Mouse (Mus musculus): ENCODE measurements around the gene Ndufs6. TPM values are rescaled to one million over a fixed set of nuclear protein-coding genes. Genes with fewer than 3 reads are reported as not detected.

The Ndufs6 gene
- total and polyA plus RNA-seq, 2 experiments = 115 to 252 TPM

DNA sequence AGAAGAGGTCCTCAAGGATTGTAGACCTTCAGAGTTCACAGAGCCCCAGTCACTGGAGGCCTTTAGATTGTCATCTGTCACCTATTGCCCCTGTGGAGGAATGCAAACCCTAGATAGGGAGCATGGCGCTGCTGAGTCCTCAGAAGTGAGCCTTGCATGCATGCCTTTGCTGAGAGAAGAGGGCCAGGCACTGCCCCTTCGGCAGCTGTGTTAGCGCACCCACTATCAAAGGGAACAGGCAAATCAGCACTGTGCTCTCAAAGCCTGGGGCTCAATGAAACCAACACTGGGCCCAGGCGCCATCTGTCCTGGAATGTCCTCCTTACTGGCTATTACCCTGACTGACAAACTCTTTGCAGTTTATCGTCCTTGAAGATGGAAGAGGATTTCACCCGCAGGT, 23.6 kb downstream of the Ndufs6 start:
- H3K79me2 ChIP-seq (ENCODE audit: control insufficient read depth, insufficient read depth, low read length) = no peaks in the 10 kb centered on the region
- TF ChIP-seq POLR2A (IDR thresholded peaks at IDR 0.05; ENCODE audit: extremely low read depth, insufficient read depth, low read length) (no peak), CTCF (IDR thresholded peaks at IDR 0.05; ENCODE audit: low read depth, low read length) (no peak)
- no peak for DNase-seq (ENCODE audit: extremely low read depth, low read depth, low spot score)
- no peak overlapping the region for H3K27ac ChIP-seq (replicated peaks; ENCODE audit: insufficient read depth, low read depth, low read length)
- WGBS = 81% methylated on average over 6 of the region's 6 CpGs
- no peak overlapping the region for H3K4me3 ChIP-seq (ENCODE audit: insufficient read depth, low read depth, low read length)
- H3K27me3 ChIP-seq (ENCODE audit: control insufficient read depth, insufficient read depth, low read length) = no peaks in the 10 kb centered on the region
- no peaks in the 10 kb centered on the region for H3K4me1 ChIP-seq (ENCODE audit: control insufficient read depth, insufficient read depth, low read length)
- H3K36me3 ChIP-seq (ENCODE audit: control insufficient read depth, insufficient read depth, low read length) = no peaks in the 10 kb centered on the region
- no peak overlapping the region for H3K9ac ChIP-seq (ENCODE audit: low read depth, low read length)

DNA sequence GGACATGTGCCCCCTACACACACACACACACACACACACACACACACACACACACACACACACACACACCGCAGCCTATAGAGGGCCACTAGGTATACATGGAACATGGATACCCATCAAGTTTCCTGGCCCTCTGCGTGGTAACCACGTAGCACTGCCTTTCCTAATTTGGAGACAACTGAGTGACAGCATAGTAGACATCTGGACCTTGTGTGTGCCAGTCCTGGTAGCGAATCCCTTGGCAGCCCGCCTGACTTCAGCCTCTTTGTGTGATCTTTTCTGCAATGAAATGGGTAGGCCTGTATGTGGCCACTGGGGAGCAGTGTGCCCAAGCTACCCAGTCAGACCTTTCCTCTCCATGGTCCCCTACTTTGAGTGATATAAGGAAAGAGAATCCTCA, 29.0 kb downstream of the Ndufs6 start:
- H3K4me1 ChIP-seq (ENCODE audit: control insufficient read depth, insufficient read depth, low read length) = no peaks in the 10 kb centered on the region
- H3K4me3 ChIP-seq (ENCODE audit: insufficient read depth, low read depth, low read length) = no peak overlapping the region
- H3K27me3 ChIP-seq (ENCODE audit: control insufficient read depth, insufficient read depth, low read length) = no peaks in the 10 kb centered on the region
- WGBS = 92% methylated on average over 5 of the region's 5 CpGs
- H3K36me3 ChIP-seq (ENCODE audit: control insufficient read depth, insufficient read depth, low read length) = no peaks in the 10 kb centered on the region
- no peak for TF ChIP-seq CTCF (IDR thresholded peaks at IDR 0.05; ENCODE audit: low read depth, low read length)
- no peak for TF ChIP-seq POLR2A (IDR thresholded peaks at IDR 0.05; ENCODE audit: extremely low read depth, insufficient read depth, low read length)
- no peak overlapping the region for H3K9ac ChIP-seq (ENCODE audit: low read depth, low read length)
- H3K27ac ChIP-seq (replicated peaks; ENCODE audit: insufficient read depth, low read depth, low read length) = no peak overlapping the region
- H3K79me2 ChIP-seq (ENCODE audit: control insufficient read depth, insufficient read depth, low read length) = no peaks in the 10 kb centered on the region
- no peak for DNase-seq (ENCODE audit: extremely low read depth, low read depth, low spot score)

DNA sequence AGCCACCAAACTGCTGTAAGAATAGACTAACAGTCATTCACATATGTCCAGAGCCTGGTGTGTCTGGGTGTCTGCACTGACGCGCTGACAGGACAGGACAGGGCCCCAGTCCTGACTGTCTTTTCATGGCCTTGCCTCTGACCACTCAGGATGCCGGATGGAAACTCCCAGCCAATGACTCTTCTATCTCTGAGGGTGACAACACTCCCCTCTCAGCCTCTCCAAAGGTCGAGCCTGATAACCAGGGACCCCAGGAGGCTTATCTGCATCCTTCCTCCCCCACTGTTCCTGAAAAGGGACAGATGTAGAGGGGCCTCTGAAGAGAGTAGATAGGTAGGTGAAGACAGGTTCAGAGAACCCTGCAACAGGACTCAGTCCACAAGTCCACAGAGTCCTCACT, 29.6 kb downstream of the Ndufs6 start:
- TF ChIP-seq CTCF (IDR thresholded peaks at IDR 0.05; ENCODE audit: low read depth, low read length) (no peak), POLR2A (IDR thresholded peaks at IDR 0.05; ENCODE audit: extremely low read depth, insufficient read depth, low read length) (no peak)
- Histone ChIP-seq H3K4me3 (ENCODE audit: insufficient read depth, low read depth, low read length) (no peak overlapping the region), H3K9ac (ENCODE audit: low read depth, low read length) (no peak overlapping the region), H3K36me3 (ENCODE audit: control insufficient read depth, insufficient read depth, low read length) (no peaks in the 10 kb centered on the region), H3K27ac (replicated peaks; ENCODE audit: insufficient read depth, low read depth, low read length) (no peak overlapping the region), H3K27me3 (ENCODE audit: control insufficient read depth, insufficient read depth, low read length) (no peaks in the 10 kb centered on the region), H3K4me1 (ENCODE audit: control insufficient read depth, insufficient read depth, low read length) (no peaks in the 10 kb centered on the region), H3K79me2 (ENCODE audit: control insufficient read depth, insufficient read depth, low read length) (no peaks in the 10 kb centered on the region)
- 65% methylated on average over 4 of the region's 4 CpGs for WGBS
- DNase-seq (ENCODE audit: extremely low read depth, low read depth, low spot score) = no peak

DNA sequence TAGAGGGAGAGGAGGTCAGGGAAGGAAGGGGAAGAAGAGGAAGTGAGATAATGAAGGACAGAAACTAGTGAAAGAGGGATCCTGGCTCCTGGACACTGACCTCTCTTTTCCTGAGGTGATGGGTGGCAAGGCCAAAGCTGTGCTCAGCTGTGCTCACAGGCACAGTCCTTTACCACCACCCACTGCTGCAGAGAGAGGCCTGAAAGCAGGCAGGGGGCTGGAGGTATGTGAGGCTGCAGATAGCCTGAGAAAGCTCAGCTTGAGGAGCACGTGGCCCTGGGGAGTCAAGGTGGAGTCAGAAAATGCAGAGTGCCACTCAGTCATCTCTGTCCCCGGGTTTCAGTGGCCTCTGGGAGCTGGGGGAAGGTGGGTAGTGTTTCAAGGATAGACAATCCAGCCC, 37.2 kb downstream of the Ndufs6 start:
- Histone ChIP-seq H3K36me3 (ENCODE audit: control insufficient read depth, insufficient read depth, low read length) (no peaks in the 10 kb centered on the region), H3K79me2 (ENCODE audit: control insufficient read depth, insufficient read depth, low read length) (no peaks in the 10 kb centered on the region), H3K4me1 (ENCODE audit: control insufficient read depth, insufficient read depth, low read length) (no peaks in the 10 kb centered on the region), H3K4me3 (ENCODE audit: insufficient read depth, low read depth, low read length) (no peak overlapping the region), H3K27ac (replicated peaks; ENCODE audit: insufficient read depth, low read depth, low read length) (no peak overlapping the region), H3K9ac (ENCODE audit: low read depth, low read length) (no peak overlapping the region), H3K27me3 (ENCODE audit: control insufficient read depth, insufficient read depth, low read length) (no peaks in the 10 kb centered on the region)
- no peak for DNase-seq (ENCODE audit: extremely low read depth, low read depth, low spot score)
- 30% methylated on average over 2 of the region's 2 CpGs for WGBS
- TF ChIP-seq CTCF (IDR thresholded peaks at IDR 0.05; ENCODE audit: low read depth, low read length) = no peak
- no peak for TF ChIP-seq POLR2A (IDR thresholded peaks at IDR 0.05; ENCODE audit: extremely low read depth, insufficient read depth, low read length)

DNA sequence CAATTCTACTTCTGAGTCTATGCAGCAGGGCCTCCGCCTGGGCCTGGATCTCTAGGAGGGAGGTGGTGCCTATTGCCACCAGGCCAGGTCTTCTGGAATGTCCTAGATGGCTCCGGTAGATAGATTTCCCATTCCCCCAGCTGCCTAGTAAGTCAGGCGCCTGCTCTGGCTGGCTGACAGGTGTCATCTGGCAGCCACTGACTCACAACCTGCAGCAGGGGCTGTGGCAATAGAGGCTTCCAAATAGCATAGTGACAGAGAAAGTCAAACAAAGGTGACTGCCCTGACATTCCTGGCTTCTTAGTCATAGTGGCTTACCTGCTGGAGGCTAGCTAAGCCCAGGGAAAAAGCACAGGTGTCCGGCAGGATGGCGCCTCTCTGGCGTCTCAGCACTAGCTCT, 38.1 kb downstream of the Ndufs6 start:
- no peaks in the 10 kb centered on the region for H3K4me1 ChIP-seq (ENCODE audit: control insufficient read depth, insufficient read depth, low read length)
- no peak for DNase-seq (ENCODE audit: extremely low read depth, low read depth, low spot score)
- 59% methylated on average over 6 of the region's 6 CpGs for WGBS
- H3K27me3 ChIP-seq (ENCODE audit: control insufficient read depth, insufficient read depth, low read length) = no peaks in the 10 kb centered on the region
- no peak overlapping the region for H3K27ac ChIP-seq (replicated peaks; ENCODE audit: insufficient read depth, low read depth, low read length)
- no peak overlapping the region for H3K9ac ChIP-seq (ENCODE audit: low read depth, low read length)
- H3K79me2 ChIP-seq (ENCODE audit: control insufficient read depth, insufficient read depth, low read length) = no peaks in the 10 kb centered on the region
- H3K36me3 ChIP-seq (ENCODE audit: control insufficient read depth, insufficient read depth, low read length) = no peaks in the 10 kb centered on the region
- H3K4me3 ChIP-seq (ENCODE audit: insufficient read depth, low read depth, low read length) = no peak overlapping the region
- TF ChIP-seq CTCF (IDR thresholded peaks at IDR 0.05; ENCODE audit: low read depth, low read length) = no peak
- TF ChIP-seq POLR2A (IDR thresholded peaks at IDR 0.05; ENCODE audit: extremely low read depth, insufficient read depth, low read length) = no peak

DNA sequence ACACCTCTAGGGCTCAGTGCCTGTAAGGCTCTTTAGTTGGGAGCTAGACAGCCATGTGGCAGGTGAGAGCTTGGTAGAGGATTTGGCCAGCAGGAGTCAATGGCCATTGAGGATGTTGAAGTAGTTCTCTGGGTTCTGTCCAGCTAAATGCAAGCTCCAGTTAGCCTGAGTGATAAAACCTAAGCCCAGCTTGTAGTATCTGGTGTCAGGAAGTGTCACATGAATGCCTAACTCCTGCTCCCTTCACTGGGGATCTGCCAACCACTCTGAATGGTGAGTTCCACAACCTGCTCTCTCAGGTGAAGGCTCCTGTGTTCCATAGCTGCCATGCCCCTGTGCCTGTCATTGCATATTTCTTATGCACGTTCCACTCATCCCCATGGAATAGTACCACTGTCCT, 44.8 kb downstream of the Ndufs6 start:
- Histone ChIP-seq H3K9ac (ENCODE audit: low read depth, low read length) (no peak overlapping the region), H3K79me2 (ENCODE audit: control insufficient read depth, insufficient read depth, low read length) (no peaks in the 10 kb centered on the region), H3K36me3 (ENCODE audit: control insufficient read depth, insufficient read depth, low read length) (no peaks in the 10 kb centered on the region), H3K27me3 (ENCODE audit: control insufficient read depth, insufficient read depth, low read length) (no peaks in the 10 kb centered on the region), H3K4me1 (ENCODE audit: control insufficient read depth, insufficient read depth, low read length) (no peaks in the 10 kb centered on the region), H3K27ac (replicated peaks; ENCODE audit: insufficient read depth, low read depth, low read length) (no peak overlapping the region), H3K4me3 (ENCODE audit: insufficient read depth, low read depth, low read length) (no peak overlapping the region)
- DNase-seq (ENCODE audit: extremely low read depth, low read depth, low spot score) = no peak
- WGBS = 86% methylated on average over 1 of the region's 1 CpGs
- TF ChIP-seq CTCF (IDR thresholded peaks at IDR 0.05; ENCODE audit: low read depth, low read length) (no peak), POLR2A (IDR thresholded peaks at IDR 0.05; ENCODE audit: extremely low read depth, insufficient read depth, low read length) (no peak)

Data from liver, adult 2 months (tissue).